Mouse (Mus musculus): Measurements from ENCODE around the gene Slc38a3.

GRCm38 (mm10) chr9:107699376-107699980, 30.1 kb upstream of the Slc38a3 start:
- TF ChIP-seq CTCF (IDR thresholded peaks at IDR 0.05) (peak; percentile 16; the same call in 1 of the 2 replicates), EP300 (IDR thresholded peaks at IDR 0.05) (no peak)
